Mouse (Mus musculus) MEL (cell line): ENCODE data around the gene Sdsl. TPM values are rescaled to one million over a fixed set of nuclear protein-coding genes. Genes with fewer than 3 reads are reported as not detected.

Experiments used
- DNase-seq: peaks from one replicate; pipeline ENCODE4 v3.0.0; 2011; ENCODE audit warnings: low read depth, low spot score
- H3K27ac ChIP-seq: 2 replicates; pipeline ENCODE4 v1.5.1; 2012; ENCODE audit warnings: low read depth, mild to moderate bottlenecking, control low read depth, low read length, moderate library complexity; ENCODE audit not compliant: control insufficient read depth
- H3K27me3 ChIP-seq, 2 experiments: fragments of 150-350 bp in 1 of 2; sonication (generic) in 1 of 2; 2 replicates each; pipeline ENCODE4 v1.6.1; 2012; ENCODE audit warnings: low read length in 2 of 2, mild to moderate bottlenecking in 2 of 2, improper control_type of control experiment in 1 of 2, moderate library complexity in 1 of 2; ENCODE audit not compliant: insufficient read depth in 2 of 2, control insufficient read depth in 1 of 2
- H3K36me3 ChIP-seq, 2 experiments: 2 replicates each; pipeline ENCODE4 v1.6.1; 2012 to 2014; ENCODE audit warnings: low read length in 2 of 2, improper control_type of control experiment in 1 of 2, inconsistent platforms in 1 of 2, mild to moderate bottlenecking in 1 of 2; ENCODE audit not compliant: insufficient read depth in 2 of 2, control insufficient read depth in 1 of 2
- H3K4me1 ChIP-seq, 2 experiments: fragments of 150-350 bp in 1 of 2; sonication (generic) in 1 of 2; 2 replicates each; pipeline ENCODE4 v1.6.1; 2012; ENCODE audit warnings: low read length in 2 of 2, improper control_type of control experiment in 1 of 2, mild to moderate bottlenecking in 1 of 2; ENCODE audit not compliant: insufficient read depth in 2 of 2, control insufficient read depth in 1 of 2
- H3K4me3 ChIP-seq, 2 experiments: fragments of 150-350 bp in 1 of 2; sonication (generic) in 1 of 2; 2 replicates each; pipeline ENCODE4 v1.5.1; 2012; ENCODE audit warnings: low read depth in 2 of 2, low read length in 2 of 2, mild to moderate bottlenecking in 2 of 2, moderate library complexity in 2 of 2, control low read depth in 1 of 2, improper control_type of control experiment in 1 of 2; ENCODE audit not compliant: control insufficient read depth in 1 of 2, insufficient read depth in 1 of 2
- H3K79me2 ChIP-seq: 2 replicates; pipeline ENCODE4 v1.6.1; 2012; ENCODE audit warnings: mild to moderate bottlenecking, low read length, moderate library complexity; ENCODE audit not compliant: control insufficient read depth, poor library complexity, insufficient read depth
- H3K9ac ChIP-seq: 2 replicates; pipeline ENCODE4 v1.6.1; 2012; ENCODE audit warnings: low read depth, mild to moderate bottlenecking, control low read depth, low read length, moderate library complexity; ENCODE audit not compliant: control insufficient read depth, poor library complexity, severe bottlenecking
- H3K9me3 ChIP-seq: fragments of 150-350 bp; sonication (generic); replicated peaks from 2 replicates; pipeline ENCODE4 v1.6.1; 2012; ENCODE audit warnings: mild to moderate bottlenecking, low read length, improper control_type of control experiment, moderate library complexity; ENCODE audit not compliant: insufficient read depth
- BHLHE40 ChIP-seq: IDR thresholded peaks from 2 replicates; pipeline ENCODE4 v1.6.1; 2012; ENCODE audit warnings: low read depth, mild to moderate bottlenecking, inconsistent platforms, low read length, improper control_type of control experiment, borderline replicate concordance
- CHD1 ChIP-seq: IDR thresholded peaks from 2 replicates; pipeline ENCODE4 v1.6.1; 2012; ENCODE audit warnings: low read depth, mild to moderate bottlenecking, inconsistent platforms, low read length, improper control_type of control experiment
- E2F4 ChIP-seq: IDR thresholded peaks from 2 replicates; pipeline ENCODE4 v1.6.1; 2011; ENCODE audit warnings: low read depth, low read length, improper control_type of control experiment, borderline replicate concordance
- ELF1 ChIP-seq: IDR thresholded peaks from 2 replicates; pipeline ENCODE4 v1.6.1; 2014; ENCODE audit warnings: low read depth, mild to moderate bottlenecking, inconsistent platforms, low read length, improper control_type of control experiment, moderate library complexity
- GABPA ChIP-seq: IDR thresholded peaks from 2 replicates; pipeline ENCODE4 v1.6.1; 2012; ENCODE audit warnings: low read depth, mild to moderate bottlenecking, inconsistent platforms, low read length, improper control_type of control experiment, moderate library complexity
- KAT2A ChIP-seq: conservative IDR thresholded peaks from 2 replicates; pipeline ENCODE4 v1.6.1; 2012; ENCODE audit warnings: low read depth, low read length, improper control_type of control experiment, inconsistent platforms
- MEF2A ChIP-seq: IDR thresholded peaks from 2 replicates; pipeline ENCODE4 v1.6.1; 2014; ENCODE audit warnings: low read depth, mild to moderate bottlenecking, inconsistent platforms, low read length, improper control_type of control experiment; ENCODE audit not compliant: poor library complexity, insufficient replicate concordance, severe bottlenecking; ENCODE audit errors: extremely low read depth
- NELFE ChIP-seq: IDR thresholded peaks from 2 replicates; pipeline ENCODE4 v1.6.1; 2011; ENCODE audit warnings: low read depth, low read length, improper control_type of control experiment
- NRF1 ChIP-seq: IDR thresholded peaks from 2 replicates; pipeline ENCODE4 v1.6.1; 2014; ENCODE audit warnings: low read depth, mild to moderate bottlenecking, inconsistent platforms, low read length, improper control_type of control experiment, moderate library complexity; ENCODE audit not compliant: poor library complexity, insufficient read depth, severe bottlenecking
- POLR2A ChIP-seq, 2 experiments: IDR thresholded peaks; 2 replicates each; pipeline ENCODE4 v1.6.1; 2011 to 2012; ENCODE audit warnings: low read length in 2 of 2, mild to moderate bottlenecking in 2 of 2, control low read depth in 1 of 2, improper control_type of control experiment in 1 of 2, low read depth in 1 of 2, moderate library complexity in 1 of 2; ENCODE audit not compliant: control insufficient read depth in 1 of 2, insufficient read depth in 1 of 2, poor library complexity in 1 of 2
- POLR2AphosphoS5 ChIP-seq: IDR thresholded peaks from 2 replicates; pipeline ENCODE4 v1.6.1; 2012; ENCODE audit warnings: low read depth, borderline replicate concordance, mild to moderate bottlenecking, inconsistent platforms, low read length, moderate library complexity, mixed read lengths
- SIN3A ChIP-seq: IDR thresholded peaks from 2 replicates; pipeline ENCODE4 v1.6.1; 2012; ENCODE audit warnings: low read length, improper control_type of control experiment, inconsistent platforms
- USF1 ChIP-seq: IDR thresholded peaks from 2 replicates; pipeline ENCODE4 v1.6.1; 2014; ENCODE audit warnings: low read depth, mild to moderate bottlenecking, inconsistent platforms, low read length, improper control_type of control experiment, moderate library complexity
- polyA plus RNA-seq, 2 experiments: library from polyadenylated mRNA; stranded (reverse) in 1 of 2; unstranded in 1 of 2; fragments of >175 nt in 1 of 2; fragments of >200 nt in 1 of 2; gene quantifications; 2 replicates each; pipeline versions ENCODE4 v1.2.1 to v1.2.4; 2012; ENCODE audit warnings: low replicate concordance in 2 of 2, low read depth in 1 of 2; ENCODE audit not compliant: insufficient read length in 2 of 2, insufficient read depth in 1 of 2, missing spikeins in 1 of 2
- total RNA-seq: library from RNA; depleted of rRNA; stranded (reverse); fragments of 300-350 nt; gene quantifications from 2 replicates; pipeline ENCODE4 v1.2.3, GENCODE M21; 2012

The Sdsl gene
- total and polyA plus RNA-seq, 3 experiments, result 12.1 to 21.0 TPM; not detected in 1

GRCm38 (mm10) chr5:120514754-120515153 lies 42.1 kb upstream of the Sdsl start:
- no peak for DNase-seq
- Histone ChIP-seq H3K27ac (no peak overlapping the region), H3K4me1 (peaks cover 0 to 6% of the 10 kb centered on the region in 2 experiments; a peak in 1 of 4 replicates), H3K36me3 (peaks cover 0 to 3% of the 10 kb centered on the region in 2 experiments; a peak in 1 of 4 replicates), H3K9me3 (no peaks in the 10 kb centered on the region), H3K79me2 (no peaks in the 10 kb centered on the region; the same call in 1 of the 2 replicates), H3K9ac (no peak overlapping the region), H3K27me3 (no peaks in the 10 kb centered on the region), H3K4me3 (no peak overlapping the region)
- TF ChIP-seq POLR2A (IDR thresholded peaks at IDR 0.05; ENCODE audit: control insufficient read depth in 1 of 2, insufficient read depth in 1 of 2, low read depth in 1 of 2, low read length in 2 of 2, poor library complexity in 1 of 2), result no peak
- TF ChIP-seq CHD1, result no peak
- TF ChIP-seq ELF1, result no peak
- TF ChIP-seq NELFE, result no peak
- TF ChIP-seq KAT2A, result no peak
- no peak for TF ChIP-seq MEF2A
- TF ChIP-seq POLR2AphosphoS5, result no peak
- TF ChIP-seq GABPA, result no peak
- no peak for TF ChIP-seq USF1
- no peak for TF ChIP-seq BHLHE40

- no peaks in the 10 kb centered on the region; the same call in 1 of the 2 replicates for H3K79me2 ChIP-seq
- no peak overlapping the region for H3K4me3 ChIP-seq
- no peaks in the 10 kb centered on the region for H3K9me3 ChIP-seq
- no peak for TF ChIP-seq E2F4
- no peak for TF ChIP-seq SIN3A
- no peak for TF ChIP-seq NRF1
- H3K9ac ChIP-seq, result no peak overlapping the region
- DNase-seq, result no peak
- no peak overlapping the region for H3K27ac ChIP-seq
- H3K4me1 ChIP-seq, result peaks cover 0 to 6% of the 10 kb centered on the region in 2 experiments; a peak in 1 of 4 replicates
- H3K27me3 ChIP-seq, result no peaks in the 10 kb centered on the region
- peaks cover 0 to 3% of the 10 kb centered on the region in 2 experiments; a peak in 1 of 4 replicates for H3K36me3 ChIP-seq
Observed at GRCm38 (mm10) chr5:120514031-120514677, 41.5 kb upstream of the Sdsl start.
